In genomic region chr6:55511212-55512065, GRCm38 (mm10) we compare ENCODE assay signal across 8 mouse cellular contexts. TPM values are rescaled to one million over a fixed set of nuclear protein-coding genes. Genes with fewer than 3 reads are reported as not detected.
A peak's percentile ranks its signal among the peaks of the same experiment; 100 is the strongest.
DNase-seq lines count a peak whose midpoint lies in the region; ATAC-seq and TF ChIP-seq lines count a peak whose summit lies in the region.

No protein-coding gene starts in this region.

- peak; percentile 88 for ATAC-seq in hindbrain, embryonic 14.5 days (ENCODE audit: low FRiP score)
- peak; percentile 79 for ATAC-seq in lung, postnatal 0 days

- WGBS in hindbrain, embryonic 14.5 days: 39% methylated on average over 12 of the region's 12 CpGs
- WGBS in lung, postnatal 0 days: 10% methylated on average over 12 of the region's 12 CpGs

- no peaks in the 10 kb centered on the region for H3K36me3 ChIP-seq in hindbrain, embryonic 14.5 days (replicated peaks; ENCODE audit: control insufficient read depth, insufficient read depth)
- no peaks in the 10 kb centered on the region for H3K36me3 ChIP-seq in lung, postnatal 0 days (ENCODE audit: insufficient read depth, low read length)

- no peak overlapping the region for H3K4me3 ChIP-seq in gastrocnemius, adult 2 months
- no peak overlapping the region for H3K4me3 ChIP-seq in hindbrain, embryonic 14.5 days (replicated peaks; ENCODE audit: low read length)
- no peak overlapping the region for H3K4me3 ChIP-seq in lung, postnatal 0 days (ENCODE audit: low read depth, low read length)

- H3K27ac ChIP-seq in gastrocnemius, adult 2 months: peak overlapping the region; percentile 49; the same call in 1 of the 2 replicates
- no peak overlapping the region for H3K27ac ChIP-seq in hindbrain, embryonic 14.5 days
- no peak overlapping the region for H3K27ac ChIP-seq in lung, postnatal 0 days (ENCODE audit: low read length)

- TF ChIP-seq EP300 in lung, postnatal 0 days (IDR thresholded peaks at IDR 0.05): peak; percentile 17; the same call in 1 of the 2 replicates

- TF ChIP-seq CTCF in gastrocnemius, adult 2 months (IDR thresholded peaks at IDR 0.05): peak; percentile 81
- peak; percentile 83 for TF ChIP-seq CTCF in lung, postnatal 0 days (IDR thresholded peaks at IDR 0.05)

- H3K4me1 ChIP-seq in hindbrain, embryonic 14.5 days (replicated peaks; ENCODE audit: control insufficient read depth, insufficient read depth, low read length): peaks cover 4% of the 10 kb centered on the region; the same call in 1 of the 2 replicates
- H3K4me1 ChIP-seq in lung, postnatal 0 days (ENCODE audit: insufficient read depth, low read depth, low read length): no peaks in the 10 kb centered on the region

- intact Hi-C loops in gastrocnemius, adult 2 months (cut with DNase I): loop anchor here (1.0 to 5.0 kb wide), 2 partner anchors 119 to 279 kb away; no protein-coding TSS in a partner anchor

- peaks cover 6% of the 10 kb centered on the region for H3K9me3 ChIP-seq in hindbrain, embryonic 14.5 days (ENCODE audit: control insufficient read depth, low read length)
- no peaks in the 10 kb centered on the region for H3K9me3 ChIP-seq in lung, postnatal 0 days (ENCODE audit: low read length)

- H3K9ac ChIP-seq in hindbrain, embryonic 14.5 days: no peak overlapping the region
- H3K9ac ChIP-seq in lung, postnatal 0 days (replicated peaks; ENCODE audit: low read depth): no peak overlapping the region

- H3K27me3 ChIP-seq in hindbrain, embryonic 14.5 days (ENCODE audit: control insufficient read depth, insufficient read depth, low read length): no peaks in the 10 kb centered on the region
- no peaks in the 10 kb centered on the region for H3K27me3 ChIP-seq in lung, postnatal 0 days (replicated peaks; ENCODE audit: insufficient read depth, low read length)

- no peak overlapping the region for H3K4me2 ChIP-seq in hindbrain, embryonic 14.5 days (replicated peaks)
- H3K4me2 ChIP-seq in lung, postnatal 0 days (replicated peaks; ENCODE audit: low read depth, low read length): no peak overlapping the region

- peak; percentile 70 to 72 for DNase-seq in adrenal gland, adult 18-20 months (ENCODE audit: low spot score in 2 of 2)
- peak; percentile 74 to 81 for DNase-seq in cerebellum, postnatal 36 days
- DNase-seq in gastrocnemius, adult 2 months: peak; percentile 84
- DNase-seq in hindbrain, embryonic 14.5 days (ENCODE audit: low spot score): peak; percentile 92
- peak; percentile 91 for DNase-seq in layer of hippocampus, postnatal 10 days (ENCODE audit: low spot score in 2 of 2)
- peak; percentile 90 for DNase-seq in lung, postnatal 0 days (ENCODE audit: low spot score)
- peak; percentile 91 for DNase-seq in retina, embryonic 14.5 days (ENCODE audit: low spot score)
- peak; percentile 80 for DNase-seq in urinary bladder, postnatal 25 days (ENCODE audit: low spot score)

RNA-seq across cellular contexts. Expression of gene Adcyap1r1, which starts 59.7 kb away (rescaled TPM):
- total RNA-seq in adrenal gland, adult 18-20 months (2021): 10 to 100 TPM; 29.0 to 30.0 TPM
- under 1 TPM; 0.87 to 0.92 TPM for total RNA-seq in gastrocnemius, adult 2 months (2021)
- 73.4 and 75.1 TPM in 2 replicates for polyA plus RNA-seq in hindbrain, embryonic 14.5 days (2014; fragmentation: Nextera tagmentation; extraction: Ambion mirVana)
- 100 to 1,000 TPM; 162 to 166 TPM for total RNA-seq in layer of hippocampus, postnatal 10 days (2021)
- 0.11 and 0.23 TPM in 2 replicates for polyA plus RNA-seq in lung, postnatal 0 days (2015; fragmentation: Nextera tagmentation; extraction: Ambion mirVana)

Comparison
In these comparisons a context has a peak if more than half of its experiments do, and no peak if none do; other contexts are left out.
1. RNA of gene Adcyap1r1, which starts 59.7 kb away (total RNA-seq): 162 to 166 TPM in layer of hippocampus, postnatal 10 days and 29.0 to 30.0 TPM in adrenal gland, adult 18-20 months; 0.87 to 0.92 TPM in gastrocnemius, adult 2 months; every median in the first group is over 10 times any median in the second.
2. Peak in every context shown above with its lines, with median percentiles within 50 percentile points of each other: DNase-seq.